Mouse (Mus musculus): ENCODE results near the gene Foxp1. TPM values are rescaled to one million over a fixed set of nuclear protein-coding genes. Genes with fewer than 3 reads are reported as not detected.

The Foxp1 gene
- polyA plus RNA-seq, 1 experiment from 2014 or later: 74.0 TPM

DNA sequence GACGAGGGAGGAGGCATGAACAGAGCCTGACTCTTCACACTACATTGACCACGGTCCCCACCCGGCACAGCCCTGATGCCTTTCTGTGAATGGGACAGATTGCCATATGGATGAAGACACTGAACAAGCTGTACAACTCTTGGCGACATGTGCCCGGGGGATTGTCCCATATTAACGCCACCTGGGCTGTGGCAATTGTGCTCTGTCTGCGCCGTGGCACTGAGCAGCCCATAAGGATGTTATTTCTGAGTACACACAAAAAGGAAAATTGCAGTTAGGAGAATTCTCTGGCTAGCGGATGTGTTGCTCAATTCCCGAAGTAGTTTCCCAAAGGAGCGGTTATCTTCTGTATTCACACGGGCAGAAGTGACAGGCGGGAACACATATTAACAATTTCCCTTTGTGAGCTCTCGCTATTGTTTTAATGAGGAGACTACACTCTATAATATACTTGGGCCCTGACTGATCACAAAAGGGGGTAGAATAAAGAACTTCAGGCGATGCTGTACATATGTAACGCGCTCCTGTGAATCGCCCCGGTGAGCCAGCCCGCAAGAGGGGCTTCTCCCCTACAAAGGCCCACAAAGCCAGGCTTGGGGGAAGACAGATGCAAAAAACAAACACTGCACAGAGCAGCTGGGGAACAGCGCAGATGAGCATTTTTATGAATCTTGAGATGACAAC is 528.3 kb downstream of the Foxp1 start:
- Histone ChIP-seq H3K27me3 (no peaks in the 10 kb centered on the region), H3K9ac (0 out of 2 replicates have a peak overlapping the region, but pooled peaks have one; percentile 45), H3K27ac (replicated peaks) (peak overlapping the region; percentile 84), H3K4me3 (no peak overlapping the region), H3K4me1 (replicated peaks) (peaks cover 72% of the 10 kb centered on the region), H3K36me3 (no peaks in the 10 kb centered on the region), H3K4me2 (peak overlapping the region; percentile 35), H3K9me3 (no peaks in the 10 kb centered on the region)
- WGBS: 17% methylated on average over 21 of the region's 21 CpGs
- peak; percentile 89 for ATAC-seq (ENCODE audit: low read depth)

DNA sequence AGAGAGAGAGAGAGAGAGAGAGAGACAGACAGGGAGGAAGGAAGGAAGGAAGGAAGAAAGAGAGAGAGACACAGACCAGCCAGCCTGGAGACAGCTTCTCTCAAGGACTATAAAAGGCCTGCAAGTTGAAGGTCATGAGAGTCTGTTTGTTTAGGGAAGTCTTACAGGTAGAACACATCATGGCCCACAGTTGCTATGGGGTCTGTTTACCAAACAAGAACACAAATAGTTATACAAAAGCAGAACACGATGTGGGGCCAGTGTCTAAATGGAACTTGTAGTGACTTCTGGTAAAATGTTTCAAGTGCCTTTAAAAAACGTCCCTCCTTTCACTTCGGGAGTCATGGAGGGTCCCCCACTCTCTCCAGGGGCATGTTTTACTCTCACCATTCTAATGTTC is 529.3 kb downstream of the Foxp1 start:
- H3K4me3 ChIP-seq: no peak overlapping the region
- no peaks in the 10 kb centered on the region for H3K27me3 ChIP-seq
- no peak for ATAC-seq (ENCODE audit: low read depth)
- H3K9ac ChIP-seq: no peak overlapping the region
- H3K27ac ChIP-seq (replicated peaks): no peak overlapping the region
- no peaks in the 10 kb centered on the region for H3K36me3 ChIP-seq
- H3K4me1 ChIP-seq (replicated peaks): peaks cover 63% of the 10 kb centered on the region
- 73% methylated on average over 3 of the region's 3 CpGs for WGBS
- H3K9me3 ChIP-seq: no peaks in the 10 kb centered on the region
- no peak overlapping the region for H3K4me2 ChIP-seq

DNA sequence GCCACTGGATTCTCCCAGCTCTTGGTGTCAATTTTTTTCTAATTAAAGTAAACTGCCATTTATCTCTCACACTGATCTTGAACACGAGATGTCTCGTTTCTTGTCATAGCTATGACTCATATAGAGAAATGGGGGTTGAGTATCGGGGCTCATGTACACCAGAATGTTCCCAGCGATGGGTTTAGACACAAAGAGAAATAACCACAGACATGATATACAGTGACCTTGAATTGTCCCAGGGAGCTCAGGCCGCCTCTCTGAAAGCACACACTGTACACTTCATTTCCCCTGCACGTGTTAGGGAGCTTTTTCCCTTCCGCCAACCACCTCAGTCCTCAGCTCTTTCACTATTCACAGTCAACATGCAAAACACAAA is 529.8 kb downstream of the Foxp1 start:
- Histone ChIP-seq H3K4me3 (no peak overlapping the region), H3K9me3 (no peaks in the 10 kb centered on the region), H3K4me1 (replicated peaks) (peaks cover 58% of the 10 kb centered on the region), H3K9ac (no peak overlapping the region), H3K36me3 (no peaks in the 10 kb centered on the region), H3K27me3 (no peaks in the 10 kb centered on the region), H3K27ac (replicated peaks) (no peak overlapping the region), H3K4me2 (no peak overlapping the region)
- 56% methylated on average over 7 of the region's 7 CpGs for WGBS
- ATAC-seq (ENCODE audit: low read depth): no peak

DNA sequence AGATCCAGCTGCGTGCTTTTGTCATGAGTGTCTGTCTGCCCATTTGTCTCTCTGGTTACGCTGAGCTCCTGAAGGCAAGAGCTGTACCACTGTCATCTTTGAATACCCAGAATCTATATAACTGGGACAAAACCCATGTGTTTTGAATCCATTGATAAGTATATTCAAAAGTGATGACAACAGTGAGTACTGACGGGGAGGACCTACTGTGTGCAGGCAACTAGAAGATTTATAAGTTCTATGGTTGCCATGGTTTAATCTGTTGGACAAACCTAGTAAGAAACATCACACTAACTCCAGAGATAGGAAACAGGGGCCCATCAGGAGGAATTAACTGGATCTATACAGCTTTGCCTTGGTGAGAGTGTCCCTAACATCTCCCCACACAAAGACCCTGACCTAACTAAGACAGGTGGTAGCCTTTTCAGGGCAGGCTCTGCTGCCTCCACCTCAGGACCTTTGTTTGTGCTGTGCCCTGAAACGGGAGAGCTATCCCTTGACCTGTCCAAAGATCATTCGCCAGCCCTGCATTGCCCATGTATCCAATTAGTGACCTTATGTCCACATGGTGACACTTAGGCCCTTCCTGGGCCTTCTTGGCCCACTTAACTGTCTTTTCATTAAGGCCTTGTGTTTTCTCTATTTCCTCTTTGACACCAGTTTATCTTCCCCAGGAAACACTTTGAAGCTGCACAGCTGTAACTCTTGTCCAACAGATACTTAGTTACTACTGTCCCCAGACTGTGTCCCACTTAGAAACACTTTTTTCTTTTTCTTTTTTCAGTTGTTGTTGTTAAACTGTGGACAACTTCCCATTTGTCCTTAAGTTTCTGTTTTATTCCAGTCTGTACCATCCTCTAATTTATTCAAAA is 530.4 kb downstream of the Foxp1 start:
- no peaks in the 10 kb centered on the region for H3K27me3 ChIP-seq
- no peak overlapping the region for H3K27ac ChIP-seq (replicated peaks)
- H3K4me2 ChIP-seq: no peak overlapping the region
- no peak overlapping the region for H3K4me3 ChIP-seq
- no peaks in the 10 kb centered on the region for H3K9me3 ChIP-seq
- no peaks in the 10 kb centered on the region for H3K36me3 ChIP-seq
- no peak overlapping the region for H3K9ac ChIP-seq
- H3K4me1 ChIP-seq (replicated peaks): peaks cover 54% of the 10 kb centered on the region
- no peak for ATAC-seq (ENCODE audit: low read depth)
- WGBS: 65% methylated on average over 5 of the region's 5 CpGs

DNA sequence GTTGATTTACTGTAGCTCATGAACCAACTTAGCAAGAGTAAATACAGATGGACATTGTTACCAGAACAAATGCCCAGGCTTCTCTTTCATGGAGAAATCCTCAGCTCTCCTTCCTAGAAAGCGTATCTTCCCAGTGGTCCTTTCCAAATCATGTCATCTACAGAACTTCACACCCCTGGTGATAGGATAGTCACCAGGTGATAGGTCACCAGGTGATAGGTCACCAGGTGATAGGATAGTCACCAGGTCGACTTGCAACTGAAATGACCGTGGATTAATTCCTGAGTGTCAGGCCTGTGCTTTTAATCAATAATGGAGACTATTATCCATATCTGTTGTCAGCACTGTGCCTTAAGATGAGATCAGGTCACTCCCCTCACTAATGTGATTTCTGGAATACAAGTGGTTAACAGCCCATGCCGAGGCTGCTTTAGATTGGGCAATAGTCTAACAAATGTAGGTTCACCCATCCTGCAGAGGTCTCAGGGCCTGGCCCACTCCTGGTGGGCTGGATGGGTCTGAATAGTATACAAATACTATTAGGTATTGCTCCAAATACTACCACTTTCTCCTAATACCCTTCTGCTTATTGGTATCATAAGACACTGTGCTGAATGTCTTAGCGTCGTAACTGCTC is 534.9 kb downstream of the Foxp1 start:
- 90% methylated on average over 6 of the region's 6 CpGs for WGBS
- Histone ChIP-seq H3K9ac (no peak overlapping the region), H3K4me1 (replicated peaks) (peaks cover 17% of the 10 kb centered on the region), H3K27ac (replicated peaks) (no peak overlapping the region), H3K9me3 (no peaks in the 10 kb centered on the region), H3K36me3 (no peaks in the 10 kb centered on the region), H3K4me2 (no peak overlapping the region), H3K4me3 (no peak overlapping the region), H3K27me3 (no peaks in the 10 kb centered on the region)
- ATAC-seq (ENCODE audit: low read depth): no peak

DNA sequence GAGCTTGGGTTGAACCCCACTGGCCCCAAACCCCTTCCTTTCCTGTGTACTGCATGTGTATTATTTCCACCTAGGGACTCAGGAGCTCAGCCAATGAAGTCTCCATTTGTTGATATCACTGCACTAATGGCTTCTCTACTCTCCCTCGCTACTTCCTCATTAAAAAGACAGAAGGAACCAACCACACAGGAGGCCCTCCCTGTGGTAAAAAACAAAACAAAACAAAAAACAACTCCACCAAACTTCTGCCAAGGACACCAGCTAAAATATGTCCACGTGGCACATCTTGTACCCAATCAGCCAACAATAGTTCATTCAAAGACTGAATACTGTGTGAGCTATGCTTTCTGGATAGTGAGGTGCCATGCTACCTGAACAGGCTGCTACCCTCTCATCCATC is 537.1 kb downstream of the Foxp1 start:
- 87% methylated on average over 2 of the region's 2 CpGs for WGBS
- Histone ChIP-seq H3K4me2 (no peak overlapping the region), H3K9ac (no peak overlapping the region), H3K4me1 (replicated peaks) (no peaks in the 10 kb centered on the region), H3K27me3 (no peaks in the 10 kb centered on the region), H3K9me3 (no peaks in the 10 kb centered on the region), H3K4me3 (no peak overlapping the region), H3K27ac (replicated peaks) (no peak overlapping the region), H3K36me3 (no peaks in the 10 kb centered on the region)
- ATAC-seq (ENCODE audit: low read depth): no peak

DNA sequence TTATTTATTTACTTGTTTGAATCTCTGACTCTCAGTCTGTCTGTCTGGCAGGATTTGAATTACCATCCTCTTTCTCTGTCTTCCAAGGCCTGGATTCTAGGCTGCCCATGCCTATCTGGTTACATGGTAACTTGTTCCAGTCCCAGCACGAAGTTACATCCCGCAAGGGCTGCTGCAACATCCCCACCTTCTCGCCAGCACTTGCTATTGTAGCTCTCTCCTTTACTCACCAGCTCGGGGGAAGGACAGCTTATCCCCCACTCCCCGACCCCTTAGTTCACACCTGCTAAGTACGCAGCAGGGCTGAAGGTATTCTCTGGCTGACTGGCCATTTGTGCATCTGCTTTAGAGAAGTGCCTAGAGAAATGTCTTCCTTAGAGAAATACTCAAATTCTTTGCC is 537.9 kb downstream of the Foxp1 start:
- ATAC-seq (ENCODE audit: low read depth): no peak
- H3K4me1 ChIP-seq (replicated peaks): no peaks in the 10 kb centered on the region
- H3K27ac ChIP-seq (replicated peaks): no peak overlapping the region
- 81% methylated on average over 6 of the region's 6 CpGs for WGBS
- no peaks in the 10 kb centered on the region for H3K9me3 ChIP-seq
- no peak overlapping the region for H3K4me2 ChIP-seq
- H3K27me3 ChIP-seq: no peaks in the 10 kb centered on the region
- H3K9ac ChIP-seq: no peak overlapping the region
- H3K4me3 ChIP-seq: no peak overlapping the region
- H3K36me3 ChIP-seq: no peaks in the 10 kb centered on the region

DNA sequence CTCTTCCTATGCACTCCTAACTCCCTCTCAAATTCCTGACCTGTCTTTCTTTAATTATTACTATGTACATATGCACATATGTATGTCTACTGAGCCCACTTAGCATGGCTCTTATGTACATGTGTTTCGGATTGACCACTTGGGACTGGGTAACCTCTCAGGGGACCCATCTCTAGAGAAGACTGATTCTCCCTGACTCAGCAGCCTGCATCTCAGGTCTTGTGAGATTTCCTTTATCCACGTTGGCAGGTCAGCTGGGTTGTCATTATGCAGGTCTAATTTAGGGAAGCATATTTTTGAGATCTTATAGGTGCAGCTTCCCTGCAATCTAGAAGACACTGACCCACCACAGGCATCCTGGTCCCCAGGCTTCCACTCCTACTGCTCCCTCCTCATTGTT is 538.5 kb downstream of the Foxp1 start:
- 67% methylated on average over 2 of the region's 2 CpGs for WGBS
- H3K4me3 ChIP-seq: no peak overlapping the region
- H3K27ac ChIP-seq (replicated peaks): no peak overlapping the region
- no peaks in the 10 kb centered on the region for H3K9me3 ChIP-seq
- H3K27me3 ChIP-seq: no peaks in the 10 kb centered on the region
- H3K9ac ChIP-seq: no peak overlapping the region
- H3K4me1 ChIP-seq (replicated peaks): no peaks in the 10 kb centered on the region
- H3K4me2 ChIP-seq: no peak overlapping the region
- no peak for ATAC-seq (ENCODE audit: low read depth)
- H3K36me3 ChIP-seq: no peaks in the 10 kb centered on the region

DNA sequence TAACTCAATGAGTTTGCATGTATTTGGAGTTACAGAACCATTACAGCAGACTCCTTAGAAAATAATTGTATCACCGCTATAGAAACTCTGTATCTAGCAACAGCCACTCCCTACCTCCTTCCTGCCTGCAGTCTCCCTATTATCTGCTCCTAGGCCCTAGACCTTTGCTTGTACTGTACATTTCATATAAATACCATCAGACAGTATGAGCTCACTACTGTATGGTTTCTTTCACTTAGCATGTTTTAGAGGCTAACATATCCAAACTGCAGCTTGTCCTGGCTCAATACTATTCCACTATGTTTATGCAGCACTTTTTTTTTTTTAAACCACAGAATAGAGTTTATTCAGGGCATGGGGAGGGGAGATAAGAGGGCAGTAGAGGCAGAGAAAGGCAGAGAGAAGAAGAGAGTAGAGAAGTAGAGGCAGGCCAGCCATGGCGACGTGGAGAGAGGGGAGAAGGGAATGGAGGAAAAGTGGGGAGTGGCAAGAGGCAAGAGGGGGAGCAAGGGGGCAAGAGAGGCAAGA is 539.1 kb downstream of the Foxp1 start:
- Histone ChIP-seq H3K9me3 (no peaks in the 10 kb centered on the region), H3K4me2 (no peak overlapping the region), H3K36me3 (no peaks in the 10 kb centered on the region), H3K9ac (no peak overlapping the region), H3K4me3 (no peak overlapping the region), H3K4me1 (replicated peaks) (no peaks in the 10 kb centered on the region), H3K27me3 (no peaks in the 10 kb centered on the region), H3K27ac (replicated peaks) (no peak overlapping the region)
- ATAC-seq (ENCODE audit: low read depth): no peak
- WGBS: 91% methylated on average over 3 of the region's 3 CpGs

DNA sequence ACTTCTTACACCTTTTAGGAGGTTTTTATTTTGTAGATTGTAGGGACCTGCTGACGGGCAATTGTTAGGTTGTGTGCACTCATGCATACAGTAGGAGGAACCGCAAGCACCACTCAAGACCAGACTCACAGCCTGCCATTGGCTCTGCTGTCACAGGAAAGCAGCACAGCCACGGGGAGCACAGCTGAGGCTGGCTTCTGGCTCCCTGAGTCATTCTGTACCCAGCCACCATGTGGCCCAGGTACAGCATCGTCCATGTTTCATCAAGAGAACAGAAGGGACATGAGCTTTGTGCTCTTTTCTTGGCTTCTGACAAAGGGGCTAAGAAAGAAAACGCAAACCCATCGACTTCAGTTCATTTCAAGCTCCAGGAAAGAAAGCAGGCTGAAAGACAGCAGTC is 541.3 kb downstream of the Foxp1 start:
- ATAC-seq (ENCODE audit: low read depth): no peak
- 77% methylated on average over 6 of the region's 6 CpGs for WGBS

DNA sequence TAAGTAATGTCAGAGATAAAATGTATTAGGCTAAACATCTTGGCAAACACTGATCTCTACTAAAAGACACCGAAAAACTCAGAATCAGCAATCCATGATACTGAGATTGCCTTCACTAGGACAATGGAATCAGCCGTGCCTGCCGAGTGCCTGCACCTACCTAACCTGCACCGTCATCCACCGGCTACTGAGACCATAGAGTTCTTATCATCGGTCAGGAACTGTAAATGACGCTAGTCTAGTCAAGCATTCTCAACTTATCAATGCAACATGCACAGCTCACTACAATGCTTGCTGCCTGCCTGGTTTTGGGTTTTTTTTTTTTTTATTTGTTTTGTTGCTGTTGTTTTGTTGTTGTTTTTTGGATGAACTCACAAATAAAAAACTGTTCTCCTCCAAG is 542.1 kb downstream of the Foxp1 start:
- 95% methylated on average over 7 of the region's 7 CpGs for WGBS
- no peak for ATAC-seq (ENCODE audit: low read depth)

More for the DNA sequence above, 541.3 kb downstream of the Foxp1 start:
- H3K36me3 ChIP-seq: peaks cover 18% of the 10 kb centered on the region
- no peak overlapping the region for H3K4me2 ChIP-seq
- H3K9ac ChIP-seq: no peak overlapping the region
- H3K9me3 ChIP-seq: no peaks in the 10 kb centered on the region
- H3K4me1 ChIP-seq (replicated peaks): no peaks in the 10 kb centered on the region
- no peaks in the 10 kb centered on the region for H3K27me3 ChIP-seq
- H3K27ac ChIP-seq (replicated peaks): no peak overlapping the region
- no peak overlapping the region for H3K4me3 ChIP-seq

DNA sequence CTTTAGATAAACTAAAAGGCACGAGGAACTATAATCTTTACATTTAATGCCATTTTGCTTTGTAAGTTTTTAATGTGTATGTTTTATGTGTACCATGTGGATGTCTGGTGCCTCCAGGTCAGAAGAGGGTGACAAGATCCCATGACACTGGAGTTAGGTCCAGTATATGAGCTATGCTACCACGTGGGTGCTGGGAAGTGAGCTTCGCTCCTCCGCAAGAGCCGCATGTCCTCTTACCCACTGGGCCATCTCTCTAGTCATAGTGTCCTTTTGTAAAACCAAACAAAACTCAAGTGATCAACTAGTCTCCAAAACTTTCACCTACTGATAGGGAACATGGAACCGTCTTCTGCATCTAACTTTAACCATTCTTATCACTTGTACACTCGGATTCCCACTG is 542.5 kb downstream of the Foxp1 start:
- no peak overlapping the region for H3K4me3 ChIP-seq
- no peak overlapping the region for H3K27ac ChIP-seq (replicated peaks)
- no peaks in the 10 kb centered on the region for H3K9me3 ChIP-seq
- no peak overlapping the region for H3K9ac ChIP-seq
- ATAC-seq (ENCODE audit: low read depth): no peak
- no peaks in the 10 kb centered on the region for H3K27me3 ChIP-seq
- no peak overlapping the region for H3K4me2 ChIP-seq
- H3K4me1 ChIP-seq (replicated peaks): no peaks in the 10 kb centered on the region
- 93% methylated on average over 7 of the region's 7 CpGs for WGBS
- H3K36me3 ChIP-seq: peaks cover 18% of the 10 kb centered on the region

More for the DNA sequence above, 542.1 kb downstream of the Foxp1 start:
- Histone ChIP-seq H3K4me3 (no peak overlapping the region), H3K9ac (no peak overlapping the region), H3K36me3 (peaks cover 18% of the 10 kb centered on the region), H3K27me3 (no peaks in the 10 kb centered on the region), H3K27ac (replicated peaks) (no peak overlapping the region), H3K4me2 (no peak overlapping the region), H3K9me3 (no peaks in the 10 kb centered on the region), H3K4me1 (replicated peaks) (no peaks in the 10 kb centered on the region)

Measured in neural tube, embryonic 13.5 days (tissue).